Mouse (Mus musculus) frontal cortex, adult (tissue): ENCODE measurements around the gene Lhx8.
A peak's percentile ranks its signal among the peaks of the same experiment; 100 is the strongest.

Experiments
- ATAC-seq: cut with Nextera tagmentation; 2 replicates; pipeline ENCODE4 v1.9.2; 2017; ENCODE audit warnings: mild to moderate bottlenecking, moderate library complexity, mixed read lengths; ENCODE audit not compliant: low TSS enrichment

Gene Lhx8

DNA sequence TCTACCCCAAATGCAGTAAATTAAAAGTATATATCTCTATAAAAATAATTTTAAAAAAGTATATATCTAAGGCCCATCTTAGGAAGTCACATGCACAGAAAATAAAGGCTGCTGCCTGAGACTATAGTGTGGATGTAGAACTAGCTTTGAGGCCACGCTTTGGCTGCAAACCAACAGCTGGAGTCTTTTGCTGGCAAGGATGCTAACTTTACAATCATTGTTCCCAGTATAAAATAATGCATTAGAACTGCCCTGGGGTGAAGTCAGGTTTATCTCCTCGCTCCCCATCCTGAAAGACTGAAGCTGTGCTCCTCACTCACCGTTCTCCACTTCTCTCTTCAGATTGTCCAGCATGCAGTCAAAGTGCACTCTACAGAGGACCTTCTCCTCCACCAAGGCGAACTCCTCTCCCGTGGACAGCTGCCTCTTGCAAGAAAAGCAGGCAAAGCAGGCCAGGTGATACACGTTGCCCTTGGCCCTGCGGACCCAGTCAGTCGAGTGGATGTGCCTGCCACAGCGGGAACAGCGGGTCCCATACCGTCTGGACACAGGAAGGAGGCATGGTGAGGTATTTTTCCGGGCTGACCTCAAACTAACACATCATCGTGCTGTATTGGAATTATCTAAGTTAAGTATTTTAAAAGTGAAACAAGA, 8.4 kb downstream of the Lhx8 start:
- ATAC-seq = no peak

DNA sequence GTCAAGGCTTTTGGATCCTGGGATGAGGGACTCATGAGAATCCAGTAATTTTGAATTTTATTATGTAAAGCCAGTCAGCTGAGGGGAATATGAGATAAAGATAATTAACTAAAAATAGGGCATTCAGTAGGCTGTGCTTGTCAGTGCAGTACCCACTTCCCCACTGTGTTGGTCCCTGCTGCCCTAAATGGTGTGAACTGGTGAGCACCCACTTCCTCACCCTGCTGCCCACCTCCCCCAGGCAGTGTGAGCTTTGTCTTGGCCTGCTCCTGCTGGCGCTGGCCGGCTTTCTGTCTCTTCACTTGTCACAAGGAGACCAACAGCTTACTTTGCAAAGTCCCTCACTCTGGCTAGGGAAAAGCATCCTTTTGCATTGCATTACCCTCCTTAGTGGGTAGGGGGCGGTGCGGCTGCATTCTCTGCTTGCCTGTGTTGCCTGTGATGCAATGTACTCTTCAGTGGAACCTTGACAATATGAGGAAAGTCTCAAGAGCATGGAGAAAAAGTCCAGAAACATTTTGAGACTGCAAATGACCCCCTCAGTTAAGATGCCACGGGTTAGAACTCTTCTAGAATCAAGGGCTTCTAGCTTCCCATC, 12.7 kb downstream of the Lhx8 start:
- ATAC-seq = no peak

DNA sequence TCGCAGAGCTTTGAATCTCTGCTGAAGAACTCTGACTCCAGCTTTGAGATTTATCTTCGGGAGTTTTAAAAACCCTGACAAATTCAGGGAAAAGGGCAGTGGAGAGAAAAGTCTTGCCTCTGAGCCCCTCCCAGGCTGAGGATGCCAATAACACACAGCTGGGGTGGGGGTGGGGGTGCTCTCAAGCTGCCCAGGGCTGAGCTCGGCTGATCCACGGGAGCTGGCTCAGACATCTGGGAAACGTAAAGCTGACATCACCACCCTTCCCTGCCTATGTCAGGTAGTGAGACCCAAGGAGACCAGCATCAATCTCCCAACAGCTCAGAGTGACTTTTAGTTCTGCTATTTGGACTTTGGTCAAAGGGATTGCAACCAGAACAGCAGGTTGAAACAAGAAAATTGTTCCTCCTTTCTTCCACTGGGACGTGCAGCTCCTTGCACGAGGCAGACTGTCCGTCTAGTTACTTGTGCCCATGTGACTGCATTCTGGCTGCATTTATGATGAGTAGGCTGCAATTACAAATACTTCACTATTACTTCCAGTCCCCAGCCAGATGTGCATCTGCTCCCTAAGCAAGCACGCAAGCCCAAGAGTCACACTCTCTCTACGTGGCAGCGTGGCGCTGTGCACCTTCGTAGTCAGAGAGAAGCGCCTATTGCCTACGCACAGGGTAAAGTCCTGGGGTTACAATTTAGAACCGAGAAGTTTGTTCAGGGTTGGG, 25.1 kb downstream of the Lhx8 start:
- no peak for ATAC-seq

DNA sequence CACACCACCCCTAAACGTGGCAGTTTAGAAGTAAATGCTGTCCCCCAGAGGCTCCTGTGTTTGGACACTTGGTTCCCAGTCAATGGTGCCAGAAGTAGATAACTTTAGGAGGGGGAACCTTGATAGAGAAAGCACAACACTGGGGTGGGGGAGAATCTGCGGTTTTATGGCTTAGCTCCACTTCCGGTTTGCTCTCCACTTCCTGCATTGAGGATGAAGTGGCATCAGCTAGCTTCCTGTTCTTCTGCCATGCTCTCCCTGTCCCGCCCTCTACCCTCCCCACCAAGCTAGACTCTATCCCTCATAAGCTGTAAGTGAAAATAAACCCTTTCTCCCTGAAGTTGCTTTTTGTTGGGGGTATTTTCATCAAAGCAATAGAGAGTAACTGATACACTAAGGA, 29.4 kb downstream of the Lhx8 start:
- no peak for ATAC-seq

DNA sequence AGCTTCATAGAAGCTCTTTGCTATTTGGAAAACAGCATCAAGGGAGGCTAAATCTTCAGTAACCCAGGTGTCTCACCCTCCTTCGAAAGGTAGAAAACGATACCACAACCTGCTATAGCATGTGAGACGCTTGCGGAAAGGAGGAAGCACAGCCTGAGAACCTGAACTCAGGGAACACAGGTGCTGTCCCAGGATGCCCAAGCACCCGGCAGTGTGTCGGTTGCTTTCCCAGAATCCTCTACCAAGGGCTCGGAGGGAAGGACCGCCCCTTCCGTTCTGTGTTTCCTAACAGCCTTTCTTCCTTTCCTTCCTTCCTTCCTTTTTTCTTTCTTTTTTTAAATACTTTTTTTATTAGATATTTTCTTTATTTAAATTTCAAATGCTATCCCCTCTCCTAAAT, 30.5 kb downstream of the Lhx8 start:
- no peak for ATAC-seq

DNA sequence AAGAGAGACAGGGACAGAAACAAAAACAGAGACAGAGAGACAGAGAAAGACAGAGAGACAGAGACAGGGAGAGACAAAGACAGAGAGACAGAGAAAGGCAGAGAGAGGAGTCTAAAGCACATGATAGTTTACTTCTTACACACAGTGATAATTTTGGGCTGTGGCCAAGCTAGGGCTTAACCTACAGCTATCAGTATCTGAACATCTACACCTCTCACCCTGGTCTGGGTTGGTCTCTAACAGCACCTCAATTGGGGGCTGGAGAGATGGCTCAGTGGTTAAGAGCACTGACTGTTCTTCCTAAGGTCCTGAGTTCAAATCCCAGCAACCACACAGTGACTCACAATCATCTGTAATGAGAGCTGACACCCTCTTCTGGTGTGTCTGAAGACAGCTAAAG, 32.0 kb downstream of the Lhx8 start:
- no peak for ATAC-seq

DNA sequence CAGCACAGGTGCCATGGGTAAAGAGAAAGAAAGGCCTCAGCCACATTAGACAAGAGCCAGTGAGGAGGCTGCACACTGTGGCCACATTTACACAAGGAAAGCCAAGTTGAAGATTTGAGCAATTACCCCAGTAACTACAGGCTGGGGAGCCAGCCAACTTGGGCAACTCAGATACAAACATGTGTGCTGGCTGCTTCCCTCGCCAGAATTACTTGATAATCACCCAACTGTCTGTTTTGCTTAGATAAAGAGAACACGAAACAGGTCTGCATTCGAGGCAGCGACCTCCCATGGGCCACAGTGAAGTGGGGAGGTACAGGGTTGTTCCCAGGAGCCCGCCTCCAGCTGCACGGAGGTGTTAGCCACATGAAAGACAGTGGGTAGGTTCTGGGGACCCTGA, 33.0 kb downstream of the Lhx8 start:
- ATAC-seq = no peak

DNA sequence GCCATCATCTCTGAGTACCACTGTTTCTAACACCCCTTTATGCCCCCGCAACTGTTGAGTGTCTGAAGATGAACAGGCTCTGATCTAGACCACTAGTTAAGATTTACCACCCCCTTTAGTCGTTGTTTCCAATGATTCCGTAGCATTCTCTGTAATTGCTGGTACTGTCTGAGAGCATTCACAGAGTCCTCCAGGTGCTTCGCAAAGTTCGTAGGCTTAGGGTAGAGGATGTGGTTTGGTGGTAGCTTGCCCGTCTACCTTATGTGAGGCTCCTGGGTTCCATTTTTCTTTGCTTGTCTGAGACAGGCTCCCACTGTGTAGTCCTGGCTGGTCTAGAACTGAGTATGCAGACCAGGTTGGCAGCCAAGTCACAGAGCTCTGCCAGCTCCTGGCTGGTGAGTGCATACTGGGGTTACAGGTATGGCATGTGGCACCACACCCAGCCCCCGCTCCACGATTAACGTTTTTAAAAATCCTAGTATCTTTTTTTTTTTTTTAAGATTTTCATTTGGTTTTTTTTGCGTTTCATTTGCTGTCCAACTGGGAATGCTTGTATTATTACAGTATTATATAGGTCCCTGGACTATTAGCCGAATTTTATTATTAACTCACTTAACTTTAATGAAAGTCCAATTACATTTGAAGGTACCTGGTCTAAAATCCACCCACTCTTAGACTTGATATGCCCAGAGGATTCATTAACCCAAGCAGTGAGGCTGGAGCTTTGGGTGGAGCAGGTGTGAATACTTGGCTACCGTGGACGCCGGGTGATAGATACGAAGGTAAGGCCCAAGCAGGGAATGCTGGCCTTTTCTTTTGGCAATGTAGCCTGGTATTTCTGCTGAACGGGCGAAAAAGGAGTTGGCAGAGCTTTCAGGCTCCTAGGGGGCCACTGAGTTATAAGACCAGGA, 35.3 kb downstream of the Lhx8 start:
- ATAC-seq = no peak

DNA sequence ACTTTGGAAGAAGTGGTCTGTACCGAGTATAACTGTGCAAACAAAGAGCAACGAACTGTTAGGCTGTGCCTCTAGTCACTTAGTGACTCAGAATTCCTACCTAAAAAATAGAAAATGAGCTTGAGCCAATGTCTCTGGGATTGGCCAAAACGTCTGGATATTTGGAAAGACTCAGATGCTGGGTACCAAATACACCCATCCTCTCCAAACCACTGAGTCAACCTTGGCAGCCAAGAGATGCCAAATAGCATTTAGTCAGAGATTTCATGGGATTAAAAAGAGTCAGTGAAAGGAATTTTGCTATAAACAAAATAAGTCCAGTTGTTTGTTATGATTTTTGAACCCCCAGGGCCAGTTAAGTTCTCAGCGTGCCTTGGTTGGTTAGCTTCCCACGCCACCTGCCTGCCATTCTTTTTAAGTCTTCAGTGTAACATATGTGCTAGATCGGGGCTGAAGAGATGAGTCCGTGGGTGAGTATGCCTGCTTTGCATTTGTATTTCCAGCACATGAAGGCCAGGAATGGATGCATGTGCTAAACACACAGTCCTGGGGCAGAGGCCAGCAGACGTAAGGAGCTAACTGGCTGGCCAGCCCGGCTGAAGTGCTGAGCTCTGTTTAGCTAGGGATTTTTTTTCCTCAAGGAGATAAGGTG, 36.5 kb downstream of the Lhx8 start:
- peak; percentile 93 for ATAC-seq

DNA sequence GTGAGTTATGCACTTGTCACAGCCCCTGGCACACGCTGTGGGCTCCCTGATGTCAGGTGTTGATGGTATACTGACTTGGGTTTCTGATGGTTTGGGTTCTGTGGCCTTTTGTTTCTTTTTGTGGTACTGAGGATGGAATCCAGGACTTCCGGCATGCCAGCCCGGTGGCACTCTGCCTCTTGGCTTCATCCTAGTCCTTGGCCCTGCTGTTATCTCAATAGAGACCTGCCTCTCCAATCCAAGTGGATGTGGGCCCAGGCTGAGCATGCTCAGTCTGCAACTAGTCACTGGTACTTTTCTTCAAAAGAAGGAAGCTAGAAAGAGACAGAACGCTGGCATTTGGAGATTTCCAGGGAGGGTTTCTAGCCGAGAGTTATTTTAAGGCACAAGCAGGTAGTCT, 38.3 kb downstream of the Lhx8 start:
- ATAC-seq = no peak

DNA sequence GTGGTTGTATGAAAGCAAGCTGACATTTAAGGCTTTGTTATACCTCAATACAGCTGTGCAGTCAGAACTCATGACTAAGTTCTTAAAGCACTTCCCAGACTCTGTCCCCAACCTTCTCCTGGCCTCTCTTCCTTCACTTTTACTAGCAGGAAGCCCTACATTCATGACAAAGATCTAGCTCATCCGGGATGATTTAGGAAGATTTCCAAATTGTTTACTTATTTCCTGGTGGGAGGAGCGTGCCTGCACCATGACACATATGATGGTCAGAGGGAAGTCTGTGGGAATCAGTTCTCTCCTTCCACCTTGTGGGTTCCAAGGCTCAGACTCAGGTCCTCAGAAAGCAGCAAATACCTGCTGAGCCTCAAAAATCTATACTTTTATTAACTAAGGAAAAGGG, 40.1 kb downstream of the Lhx8 start:
- ATAC-seq = no peak

DNA sequence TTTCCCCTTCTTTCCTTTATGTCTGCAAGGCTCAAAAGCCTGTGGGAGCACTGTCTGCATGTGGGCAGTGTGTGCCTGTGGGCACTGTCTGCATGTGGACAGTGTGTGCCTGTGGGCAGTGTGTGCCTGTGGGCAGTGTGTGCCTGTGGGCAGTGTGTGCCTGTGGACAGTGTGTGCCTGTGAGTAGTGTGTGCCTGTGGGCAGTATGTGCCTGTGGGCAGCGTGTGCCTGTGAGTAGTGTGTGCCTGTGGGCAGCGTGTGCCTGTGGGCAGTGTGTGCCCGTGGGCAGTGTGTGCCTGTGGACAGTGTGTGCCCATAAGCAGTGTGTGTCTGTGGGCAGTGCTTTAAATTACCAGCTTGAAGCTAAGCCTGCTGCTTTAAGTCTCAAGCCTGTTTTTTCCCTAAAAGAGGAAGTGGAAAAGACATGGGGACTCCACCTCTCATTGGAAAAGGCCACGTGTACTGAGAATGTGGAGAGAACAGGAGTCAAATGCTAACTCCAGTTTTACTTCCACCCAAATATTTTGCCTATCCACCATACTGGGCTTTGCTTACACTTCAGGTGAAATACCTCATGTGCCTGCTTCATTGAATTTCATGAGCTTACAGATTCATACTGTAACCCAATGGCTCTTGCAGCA, 41.9 kb downstream of the Lhx8 start:
- peak; percentile 71 for ATAC-seq

DNA sequence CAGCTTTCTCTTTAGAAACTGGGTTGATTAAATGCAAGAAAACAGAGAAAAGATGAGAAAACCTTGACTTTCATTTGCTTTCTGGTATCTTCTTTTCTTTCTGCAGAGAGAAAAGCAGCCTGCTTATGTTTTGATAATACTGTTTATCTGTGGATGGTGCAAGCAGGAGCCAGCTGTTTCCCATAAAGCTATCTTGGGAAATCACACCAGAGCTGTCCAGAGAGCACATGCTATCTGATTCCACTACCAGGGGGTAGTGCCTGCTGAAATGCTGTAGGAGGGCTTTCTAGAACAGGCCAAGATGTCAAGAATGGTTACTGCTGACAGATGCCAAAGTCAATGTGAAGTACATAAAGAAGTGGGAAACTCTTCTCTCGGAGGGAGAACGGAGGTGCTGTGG, 43.2 kb downstream of the Lhx8 start:
- ATAC-seq = no peak

DNA sequence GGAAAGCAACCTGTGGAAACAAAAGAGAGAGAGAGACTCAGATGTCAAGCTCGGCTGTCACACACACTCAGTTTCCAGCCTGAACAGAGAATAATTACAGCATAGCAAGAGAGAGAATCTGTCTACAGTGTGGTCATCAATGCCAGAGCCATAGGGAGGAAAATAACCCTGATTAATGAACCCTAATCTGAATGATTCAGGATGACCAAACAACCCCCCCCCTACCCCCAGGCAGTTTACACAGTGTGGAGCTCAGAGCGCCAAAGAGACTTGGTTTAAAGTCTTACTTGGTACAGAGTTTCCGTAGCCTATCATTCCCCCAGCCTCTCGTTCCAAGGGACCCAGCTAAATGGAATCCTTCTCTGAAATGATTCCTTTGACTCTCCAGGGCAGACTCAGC, 45.1 kb downstream of the Lhx8 start:
- no peak for ATAC-seq

DNA sequence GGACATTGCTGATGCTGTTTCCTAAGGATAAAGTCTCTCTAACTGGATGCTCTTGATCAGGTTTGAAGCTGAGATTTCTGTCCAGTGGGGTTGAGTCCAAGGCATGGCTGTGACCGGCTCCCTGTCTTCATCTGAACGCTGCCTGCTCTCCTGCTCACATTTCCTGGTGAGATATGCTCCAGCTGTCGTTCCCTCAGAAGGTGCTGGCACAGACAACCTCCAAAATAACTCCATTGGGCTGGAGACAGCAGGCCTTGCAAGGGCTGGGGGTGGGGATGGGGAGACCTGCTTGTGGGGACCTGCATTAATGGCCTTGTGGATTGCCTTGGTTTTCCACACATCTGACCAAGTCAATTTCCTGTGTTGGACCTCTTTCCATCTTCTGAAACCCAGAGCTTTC, 46.2 kb downstream of the Lhx8 start:
- ATAC-seq = no peak

DNA sequence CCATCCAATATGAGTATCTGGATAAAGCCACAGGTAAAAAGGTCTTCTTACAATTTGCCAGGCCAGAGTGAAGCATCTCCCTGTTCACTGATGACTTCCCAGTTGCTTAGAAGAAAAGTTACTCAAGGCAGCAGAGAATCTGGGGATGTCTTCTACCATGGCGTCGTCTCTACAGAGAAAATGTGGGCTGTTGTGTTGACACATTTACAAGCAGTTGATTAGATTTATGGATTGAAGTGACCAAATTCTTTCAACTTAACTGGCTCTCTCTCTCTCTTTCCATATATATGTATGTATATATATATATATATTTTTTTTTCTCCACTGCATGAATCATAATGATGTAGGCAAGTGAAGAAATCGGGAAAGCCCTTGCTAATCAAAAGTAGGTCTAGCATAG, 55.8 kb downstream of the Lhx8 start:
- no peak for ATAC-seq

DNA sequence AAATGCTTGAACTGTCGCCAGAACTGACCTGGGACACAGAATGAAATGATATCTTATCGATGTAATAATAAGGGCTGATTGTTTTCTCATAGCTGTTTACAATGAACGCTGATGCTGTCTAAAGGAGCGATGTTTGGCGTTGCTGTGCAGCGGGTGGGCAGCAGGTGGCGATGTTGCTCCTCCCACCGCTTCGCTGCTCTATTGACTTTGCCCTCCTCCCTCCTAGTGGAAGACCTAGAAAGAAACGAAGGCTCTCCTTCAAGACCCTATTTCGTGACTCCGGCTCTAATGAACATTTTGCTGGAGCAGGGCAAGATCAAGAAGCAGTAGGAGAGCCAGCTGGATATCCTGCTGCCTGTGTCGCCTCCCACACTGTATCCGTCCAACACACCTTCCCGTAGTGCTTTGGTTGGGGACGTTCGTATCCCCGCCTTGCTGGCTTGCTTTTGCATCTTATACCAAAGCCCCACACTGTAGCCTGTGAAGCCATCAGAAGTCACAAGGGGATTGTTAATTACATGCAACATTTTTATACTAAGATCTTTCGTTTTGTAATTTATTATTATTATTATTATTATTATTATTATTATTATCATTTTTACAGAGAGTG, 60.6 kb downstream of the Lhx8 start:
- peak; percentile 95 for ATAC-seq

DNA sequence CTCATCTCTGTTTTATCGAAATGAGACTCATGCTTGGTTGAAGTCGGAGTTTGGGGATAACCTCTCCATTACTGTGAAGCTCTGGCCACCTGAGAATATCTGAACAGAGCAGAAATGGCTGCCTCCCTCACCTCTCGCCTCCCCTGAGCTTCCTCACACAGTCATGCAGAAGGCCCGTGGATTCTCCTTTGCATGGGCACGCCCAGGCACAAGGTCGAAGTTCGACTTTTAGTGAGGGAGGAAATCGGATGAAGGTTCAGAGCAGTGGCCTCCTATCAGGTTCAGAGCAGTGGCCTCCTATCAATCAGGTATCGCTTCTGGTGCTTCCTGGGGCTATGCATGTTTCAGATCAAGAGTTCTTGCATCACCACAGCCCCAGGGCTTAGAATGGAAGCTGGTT, 62.1 kb downstream of the Lhx8 start:
- ATAC-seq = no peak

DNA sequence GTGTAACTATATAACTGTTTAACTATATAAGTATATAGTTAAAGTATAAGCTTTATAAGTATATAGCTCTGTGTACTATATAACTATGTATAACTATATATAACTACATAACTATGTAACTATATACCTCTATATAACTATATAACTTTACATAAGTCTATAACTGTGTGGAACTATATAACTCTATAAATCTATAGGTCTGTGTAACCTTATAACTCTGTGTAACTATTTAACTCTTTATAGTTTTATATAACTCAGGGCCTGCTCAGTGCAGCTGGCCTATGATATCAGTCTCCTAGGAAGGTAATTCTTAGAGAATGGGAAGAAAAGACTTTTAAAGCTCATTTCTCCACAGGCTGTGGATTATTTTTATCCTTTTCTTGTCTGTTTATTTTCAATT, 73.1 kb downstream of the Lhx8 start:
- ATAC-seq = no peak
